Mouse (Mus musculus): Measurements from ENCODE around the gene Gmppb. TPM values are rescaled to one million over a fixed set of nuclear protein-coding genes. Genes with fewer than 3 reads are reported as not detected.
"Not testable (repeated sequence)": the region's sequence is repeated elsewhere in the genome, so short reads cannot be mapped to it uniquely, and the experiment has no call there.

Gene Gmppb
- 25.9 and 30.3 TPM in 2 replicates for polyA plus RNA-seq (2015; fragmentation: Nextera tagmentation; extraction: Ambion mirVana)

- Histone ChIP-seq H3K36me3 (peaks cover 62% of the 10 kb centered on the region), H3K9me3 (replicated peaks) (no peaks in the 10 kb centered on the region)
Observed at GRCm38 (mm10) chr9:108049016-108049455, at the start of gene Gmppb. Gene Gmppb (plus strand): TSS chr9:108049242.

GRCm38 (mm10) chr9:108001922-108002770 is 46.9 kb upstream of the Gmppb start, which contains the start of gene Ip6k1:
Gene Ip6k1 (plus strand): TSS chr9:108002501.
- no peaks in the 10 kb centered on the region for H3K9me3 ChIP-seq (replicated peaks)
- peaks cover 4% of the 10 kb centered on the region; the same call in 1 of the 2 replicates for H3K36me3 ChIP-seq
- peak; percentile 99 for ATAC-seq (replicated peaks; ENCODE audit: low FRiP score)
- H3K4me1 ChIP-seq, result peaks cover 24% of the 10 kb centered on the region
- H3K4me3 ChIP-seq (replicated peaks), result peak within 1 kb of the TSS; percentile 99
- WGBS, result under 1% methylated on average over 51 of the region's 51 CpGs
- peak within 1 kb of the TSS; percentile 97 for H3K9ac ChIP-seq
- H3K27me3 ChIP-seq, result no peaks in the 10 kb centered on the region
- H3K4me2 ChIP-seq, result peak within 1 kb of the TSS; percentile 92
- peak within 1 kb of the TSS; percentile 93 for H3K27ac ChIP-seq

More at GRCm38 (mm10) chr9:108049016-108049455, at the start of gene Gmppb:
- Histone ChIP-seq H3K27ac (peak within 1 kb of the TSS; percentile 77), H3K9ac (peak within 1 kb of the TSS; percentile 63), H3K4me1 (peaks cover 38% of the 10 kb centered on the region), H3K4me3 (replicated peaks) (peak within 1 kb of the TSS; percentile 72), H3K27me3 (no peaks in the 10 kb centered on the region), H3K4me2 (peak within 1 kb of the TSS; percentile 86)
- under 1% methylated on average over 31 of the region's 39 CpGs for WGBS
- peak; percentile 96 for ATAC-seq (replicated peaks; ENCODE audit: low FRiP score)

- Histone ChIP-seq H3K36me3 (peaks cover 4% of the 10 kb centered on the region; the same call in 1 of the 2 replicates), H3K27ac (peak overlapping the region; percentile 93), H3K4me1 (peaks cover 26% of the 10 kb centered on the region), H3K9ac (peak overlapping the region; percentile 97), H3K9me3 (replicated peaks) (no peaks in the 10 kb centered on the region), H3K27me3 (no peaks in the 10 kb centered on the region), H3K4me2 (peak overlapping the region; percentile 92), H3K4me3 (replicated peaks) (peak overlapping the region; percentile 99)
- peak; percentile 69 for ATAC-seq (replicated peaks; ENCODE audit: low FRiP score)
- WGBS, result under 1% methylated on average over 50 of the region's 50 CpGs
Observed at GRCm38 (mm10) chr9:108002778-108003530, 46.1 kb upstream of the Gmppb start.

GRCm38 (mm10) chr9:108003531-108003890 is 45.5 kb upstream of the Gmppb start:
- H3K9ac ChIP-seq, result peak overlapping the region; percentile 97
- peak overlapping the region; percentile 92 for H3K4me2 ChIP-seq
- peaks cover 28% of the 10 kb centered on the region for H3K4me1 ChIP-seq
- H3K27me3 ChIP-seq, result no peaks in the 10 kb centered on the region
- WGBS, result 4% methylated on average over 8 of the region's 8 CpGs
- no peaks in the 10 kb centered on the region for H3K9me3 ChIP-seq (replicated peaks)
- H3K4me3 ChIP-seq (replicated peaks), result peak overlapping the region; percentile 99
- H3K36me3 ChIP-seq, result peaks cover 4% of the 10 kb centered on the region; the same call in 1 of the 2 replicates
- ATAC-seq (replicated peaks; ENCODE audit: low FRiP score), result no peak
- H3K27ac ChIP-seq, result peak overlapping the region; percentile 93

GRCm38 (mm10) chr9:108008041-108008440 is 41.0 kb upstream of the Gmppb start:
- ATAC-seq (replicated peaks; ENCODE audit: low FRiP score), result no peak
- Histone ChIP-seq H3K4me3 (replicated peaks) (no peak overlapping the region), H3K27me3 (no peaks in the 10 kb centered on the region), H3K4me2 (no peak overlapping the region), H3K4me1 (peaks cover 21% of the 10 kb centered on the region), H3K9ac (no peak overlapping the region), H3K36me3 (peaks cover 12% of the 10 kb centered on the region), H3K27ac (no peak overlapping the region), H3K9me3 (replicated peaks) (no peaks in the 10 kb centered on the region)
- 86% methylated on average over 5 of the region's 5 CpGs for WGBS

- Histone ChIP-seq H3K9ac (no peak overlapping the region), H3K4me2 (no peak overlapping the region), H3K27me3 (no peaks in the 10 kb centered on the region), H3K4me1 (0 out of 2 replicates have a peak, but pooled peaks cover 3% of the 10 kb centered on the region), H3K36me3 (peaks cover 16% of the 10 kb centered on the region), H3K27ac (no peak overlapping the region), H3K4me3 (replicated peaks) (no peak overlapping the region), H3K9me3 (replicated peaks) (no peaks in the 10 kb centered on the region)
- no peak for ATAC-seq (replicated peaks; ENCODE audit: low FRiP score)
Observed at GRCm38 (mm10) chr9:108010385-108010784, 38.7 kb upstream of the Gmppb start.

- WGBS, result 100% methylated on average over 2 of the region's 2 CpGs
- H3K4me1 ChIP-seq; H3K9ac ChIP-seq; H3K9me3 ChIP-seq (replicated peaks); ATAC-seq (replicated peaks; ENCODE audit: low FRiP score); H3K27ac ChIP-seq; H3K4me2 ChIP-seq; H3K4me3 ChIP-seq (replicated peaks); H3K27me3 ChIP-seq: not testable (repeated sequence)
- peaks cover 22% of the 10 kb centered on the region for H3K36me3 ChIP-seq
Observed at GRCm38 (mm10) chr9:108013577-108013976, 35.5 kb upstream of the Gmppb start.

- H3K4me1 ChIP-seq, result peaks cover 4% of the 10 kb centered on the region; the same call in 1 of the 2 replicates
- H3K9me3 ChIP-seq (replicated peaks), result no peaks in the 10 kb centered on the region
- peaks cover 22% of the 10 kb centered on the region for H3K36me3 ChIP-seq
- H3K9ac ChIP-seq, result no peak overlapping the region
- ATAC-seq (replicated peaks; ENCODE audit: low FRiP score), result no peak
- no peak overlapping the region for H3K4me2 ChIP-seq
- no peak overlapping the region for H3K27ac ChIP-seq
- H3K27me3 ChIP-seq, result no peaks in the 10 kb centered on the region
- WGBS, result 88% methylated on average over 3 of the region's 3 CpGs
- H3K4me3 ChIP-seq (replicated peaks), result no peak overlapping the region
Observed at GRCm38 (mm10) chr9:108017127-108017526, 31.9 kb upstream of the Gmppb start.

GRCm38 (mm10) chr9:108020741-108021140 is 28.3 kb upstream of the Gmppb start:
- ATAC-seq (replicated peaks; ENCODE audit: low FRiP score), result no peak
- Histone ChIP-seq H3K27ac (no peak overlapping the region), H3K4me2 (no peak overlapping the region), H3K9ac (no peak overlapping the region), H3K9me3 (replicated peaks) (no peaks in the 10 kb centered on the region), H3K27me3 (no peaks in the 10 kb centered on the region), H3K36me3 (peaks cover 28% of the 10 kb centered on the region), H3K4me1 (peaks cover 4% of the 10 kb centered on the region; the same call in 1 of the 2 replicates), H3K4me3 (replicated peaks) (no peak overlapping the region)
- 92% methylated on average over 1 of the region's 1 CpGs for WGBS

GRCm38 (mm10) chr9:108023216-108023615 is 25.8 kb upstream of the Gmppb start:
- H3K27ac ChIP-seq, result no peak overlapping the region
- H3K27me3 ChIP-seq, result no peaks in the 10 kb centered on the region
- peaks cover 44% of the 10 kb centered on the region for H3K36me3 ChIP-seq
- H3K4me2 ChIP-seq, result no peak overlapping the region
- H3K9me3 ChIP-seq (replicated peaks), result no peaks in the 10 kb centered on the region
- 93% methylated on average over 3 of the region's 3 CpGs for WGBS
- H3K9ac ChIP-seq, result no peak overlapping the region
- H3K4me1 ChIP-seq, result peaks cover 4% of the 10 kb centered on the region; the same call in 1 of the 2 replicates
- no peak for ATAC-seq (replicated peaks; ENCODE audit: low FRiP score)
- H3K4me3 ChIP-seq (replicated peaks), result no peak overlapping the region

GRCm38 (mm10) chr9:108026584-108026983 is 22.5 kb upstream of the Gmppb start:
- no peak overlapping the region for H3K9ac ChIP-seq
- no peaks in the 10 kb centered on the region for H3K27me3 ChIP-seq
- no peaks in the 10 kb centered on the region for H3K9me3 ChIP-seq (replicated peaks)
- H3K27ac ChIP-seq, result no peak overlapping the region
- H3K4me2 ChIP-seq, result no peak overlapping the region
- H3K4me1 ChIP-seq, result no peaks in the 10 kb centered on the region
- peaks cover 67% of the 10 kb centered on the region for H3K36me3 ChIP-seq
- 93% methylated on average over 3 of the region's 3 CpGs for WGBS
- H3K4me3 ChIP-seq (replicated peaks), result no peak overlapping the region
- ATAC-seq (replicated peaks; ENCODE audit: low FRiP score), result no peak

GRCm38 (mm10) chr9:108027867-108028266 is 21.2 kb upstream of the Gmppb start:
- ATAC-seq (replicated peaks; ENCODE audit: low FRiP score), result no peak
- 96% methylated on average over 3 of the region's 3 CpGs for WGBS
- H3K9ac ChIP-seq, result no peak overlapping the region
- H3K4me3 ChIP-seq (replicated peaks), result no peak overlapping the region
- H3K36me3 ChIP-seq, result peaks cover 76% of the 10 kb centered on the region
- no peak overlapping the region for H3K27ac ChIP-seq
- H3K4me2 ChIP-seq, result no peak overlapping the region
- no peaks in the 10 kb centered on the region for H3K27me3 ChIP-seq
- no peaks in the 10 kb centered on the region for H3K4me1 ChIP-seq
- H3K9me3 ChIP-seq (replicated peaks), result no peaks in the 10 kb centered on the region

Measured in kidney, embryonic 15.5 days (tissue).